Mouse (Mus musculus) skeletal muscle tissue, adult 2 months (tissue): ENCODE measurements around the gene Car10.
"Not testable (repeated sequence)": the region's sequence is repeated elsewhere in the genome, so short reads cannot be mapped to it uniquely, and the experiment has no call there.

ENCODE experiments used
- DNase-seq: peaks from one replicate; pipeline ENCODE4 v3.0.0-alpha.2; 2012; ENCODE audit warnings: low read depth, low spot score

The Car10 gene

DNA sequence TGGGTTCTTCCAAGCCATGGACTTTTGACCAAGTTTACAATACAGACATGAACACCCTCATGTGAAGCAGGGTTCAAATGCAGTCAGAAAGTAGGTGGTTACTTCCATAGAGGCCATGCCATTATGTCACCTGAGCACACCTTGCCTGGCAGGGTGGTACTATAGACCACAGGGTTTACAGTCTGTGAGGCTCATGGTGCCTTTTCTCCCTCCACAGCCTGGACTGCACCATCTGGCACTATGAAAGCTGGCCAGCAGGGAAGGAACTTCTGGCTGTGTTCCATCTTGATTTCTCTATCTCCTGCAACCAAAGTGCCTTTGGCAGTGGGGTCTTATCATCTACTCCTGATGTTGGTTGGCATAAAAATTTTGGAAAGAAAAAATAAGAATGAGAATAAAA lies 295.5 kb downstream of the Car10 start:
- not testable (repeated sequence) for DNase-seq

GRCm38 (mm10) chr11:93396356-93396755 lies 298.5 kb downstream of the Car10 start:
- DNase-seq, result no peak

- DNase-seq, result not testable (repeated sequence)
Observed at GRCm38 (mm10) chr11:93401167-93401566, 303.3 kb downstream of the Car10 start.

DNA sequence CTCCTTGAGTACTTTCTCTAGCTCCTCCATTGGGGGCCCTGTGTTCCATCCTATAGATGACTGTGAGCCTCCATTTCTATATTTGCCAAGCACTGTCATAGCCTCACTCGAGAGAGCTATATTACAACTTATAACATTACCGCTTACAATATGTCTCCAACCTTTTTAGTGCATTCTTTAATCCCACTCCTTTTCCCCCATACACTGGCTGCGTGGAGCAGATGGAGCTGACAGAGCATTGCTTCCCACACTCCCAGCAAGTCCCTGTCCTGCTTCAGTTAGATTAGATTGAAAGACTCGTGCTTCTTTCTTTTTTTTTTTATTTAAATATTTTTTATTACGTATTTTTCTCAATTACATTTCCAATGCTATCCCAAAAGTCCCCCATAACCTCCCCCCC lies 310.2 kb downstream of the Car10 start:
- no peak for DNase-seq

DNA sequence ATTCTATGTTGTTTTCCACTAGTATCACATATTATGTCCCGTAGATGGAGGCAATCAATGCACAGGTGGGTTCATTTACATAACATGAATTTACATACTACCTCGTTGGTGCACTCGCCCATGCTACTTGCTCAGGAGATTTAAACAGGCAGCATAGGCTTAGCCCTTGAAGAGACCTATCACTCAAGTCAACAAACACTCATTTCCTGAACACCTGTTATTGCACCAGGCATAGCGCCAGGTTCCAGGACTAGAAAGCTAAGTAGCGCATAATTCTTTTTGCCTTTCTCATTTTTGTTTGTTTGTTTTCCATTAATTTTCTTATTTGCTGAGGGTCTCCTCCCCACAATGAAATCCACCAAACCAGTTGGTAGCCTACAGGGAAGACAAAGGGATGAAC lies 333.7 kb downstream of the Car10 start:
- no peak for DNase-seq

DNA sequence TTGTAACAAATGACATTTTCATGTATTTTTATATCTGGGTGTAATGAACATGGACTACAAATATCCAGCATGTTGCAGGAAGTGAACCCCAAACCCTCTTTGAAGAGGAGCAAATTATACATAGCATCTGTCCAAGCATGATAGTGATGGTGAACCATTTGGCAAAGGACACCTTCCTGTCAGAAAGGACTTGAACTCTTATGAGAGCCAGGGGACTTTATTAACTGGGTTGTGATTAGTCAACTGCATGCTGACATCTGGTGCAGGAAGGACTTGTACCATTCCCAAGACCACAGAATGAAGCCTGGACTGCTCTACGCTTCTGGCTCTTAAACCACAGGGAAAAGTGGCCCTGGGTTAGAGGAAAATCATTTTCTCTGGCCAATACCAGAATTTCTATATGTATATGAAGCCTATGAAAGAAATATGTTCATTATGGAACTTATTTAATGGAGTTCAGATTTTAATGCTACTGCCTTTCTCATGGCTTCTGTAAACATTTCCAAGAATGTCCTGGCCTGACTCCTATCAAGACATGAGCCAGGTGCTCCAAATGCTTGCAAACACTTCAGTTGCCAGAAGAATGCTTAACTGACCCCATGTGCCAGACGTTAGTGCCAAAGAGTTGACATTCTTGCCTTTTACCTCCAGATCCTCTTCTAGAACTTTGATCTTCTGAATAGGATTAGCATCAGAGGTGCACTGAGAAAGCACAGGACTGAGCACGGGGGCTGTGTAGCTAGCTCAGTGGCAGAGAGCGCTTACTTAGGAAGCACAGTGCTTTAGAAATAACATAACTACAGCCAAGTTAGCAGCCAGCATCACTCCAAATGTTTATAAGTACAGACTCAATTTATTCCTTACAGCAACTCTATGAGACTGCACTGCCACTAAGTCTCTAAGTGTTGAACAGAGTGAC lies 337.4 kb downstream of the Car10 start:
- no peak for DNase-seq

GRCm38 (mm10) chr11:93436892-93437291 lies 339.1 kb downstream of the Car10 start:
- no peak for DNase-seq

DNA sequence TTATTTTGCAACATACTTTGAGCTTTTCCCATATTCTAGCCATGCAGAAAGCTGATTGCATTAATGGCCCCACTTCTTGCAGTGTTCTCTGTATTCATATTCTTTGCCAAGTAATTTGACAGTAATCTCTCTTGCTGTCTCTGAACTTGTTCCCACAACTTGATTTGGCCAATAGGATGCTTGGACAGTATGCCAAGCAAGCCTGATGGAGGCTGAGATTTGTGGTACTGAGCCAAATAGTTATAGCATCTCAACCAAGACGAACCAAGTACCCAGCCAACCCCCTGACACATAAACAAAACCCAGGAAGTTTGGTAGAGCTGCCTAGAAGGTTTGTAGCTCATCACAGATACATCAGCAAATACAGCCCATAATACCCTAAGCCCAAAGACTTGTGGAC lies 342.6 kb downstream of the Car10 start:
- DNase-seq, result no peak

- no peak for DNase-seq
Observed at GRCm38 (mm10) chr11:93443777-93444176, 345.9 kb downstream of the Car10 start.

DNA sequence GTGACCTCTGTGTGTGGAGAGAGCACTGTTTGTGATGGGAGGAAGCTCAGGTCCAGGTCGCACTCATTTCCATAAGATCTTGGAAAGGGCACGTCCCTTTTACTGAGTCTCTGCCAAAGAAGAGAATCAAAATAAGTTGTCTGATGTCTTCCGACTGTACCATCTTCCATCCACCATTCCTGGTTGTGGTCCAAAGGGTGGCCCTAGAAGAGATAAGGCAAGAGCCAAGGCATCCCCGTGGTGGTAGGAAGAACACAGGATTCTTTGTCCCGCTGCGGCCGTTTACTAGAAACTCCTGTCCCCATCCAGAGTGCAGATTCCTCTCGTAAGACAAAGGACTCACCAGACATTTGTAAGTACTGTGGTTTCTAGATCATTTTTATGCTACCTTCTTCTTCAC lies 346.9 kb downstream of the Car10 start:
- no peak for DNase-seq

GRCm38 (mm10) chr11:93447566-93447965 lies 349.7 kb downstream of the Car10 start:
- no peak for DNase-seq

- DNase-seq, result no peak
Observed at GRCm38 (mm10) chr11:93448290-93449256, 350.7 kb downstream of the Car10 start.

- DNase-seq, result no peak
Observed at GRCm38 (mm10) chr11:93450535-93450934, 352.7 kb downstream of the Car10 start.

GRCm38 (mm10) chr11:93466221-93466620 lies 368.4 kb downstream of the Car10 start:
- DNase-seq, result no peak

- DNase-seq, result no peak
Observed at GRCm38 (mm10) chr11:93467711-93468110, 369.9 kb downstream of the Car10 start.

DNA sequence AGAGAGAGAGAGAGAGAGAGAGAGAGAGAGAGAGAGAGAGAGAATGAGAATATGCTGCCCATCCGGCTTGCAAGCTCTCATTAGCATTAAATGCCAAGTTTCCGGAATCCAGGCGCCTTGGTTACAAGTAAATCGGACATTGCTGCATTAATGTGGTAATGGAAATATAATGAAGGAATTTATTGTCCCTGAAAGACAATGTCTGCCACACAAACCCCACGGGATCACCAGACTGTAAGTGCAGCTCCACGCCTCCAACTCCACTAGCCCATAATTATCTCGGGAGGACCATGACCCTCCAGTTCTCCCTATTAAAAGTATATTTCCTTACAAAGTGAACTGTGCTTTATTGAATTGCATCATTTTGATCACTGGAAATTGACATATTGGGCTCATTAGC lies 372.9 kb downstream of the Car10 start:
- no peak for DNase-seq

GRCm38 (mm10) chr11:93471573-93472179 lies 373.8 kb downstream of the Car10 start:
- peak; percentile 25 for DNase-seq

DNA sequence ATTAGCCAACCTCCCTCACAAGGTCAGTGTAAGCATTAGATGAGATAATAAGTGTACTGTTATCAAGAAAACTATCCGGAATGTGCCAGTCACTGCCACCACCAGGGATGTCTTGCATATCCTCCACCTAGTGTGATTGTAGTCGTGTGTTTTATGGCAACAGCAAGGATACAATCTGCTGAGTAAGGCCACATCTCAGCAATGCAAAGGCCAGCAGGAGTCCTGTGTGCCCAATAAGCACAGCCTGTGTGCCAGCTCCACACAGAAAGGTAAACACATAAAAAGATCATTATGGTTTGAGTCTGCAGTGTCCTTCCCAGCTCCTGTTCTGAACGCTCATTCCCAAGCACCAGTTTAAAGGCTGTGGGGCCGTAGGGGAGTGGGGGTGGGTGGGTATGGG lies 386.8 kb downstream of the Car10 start:
- no peak for DNase-seq

DNA sequence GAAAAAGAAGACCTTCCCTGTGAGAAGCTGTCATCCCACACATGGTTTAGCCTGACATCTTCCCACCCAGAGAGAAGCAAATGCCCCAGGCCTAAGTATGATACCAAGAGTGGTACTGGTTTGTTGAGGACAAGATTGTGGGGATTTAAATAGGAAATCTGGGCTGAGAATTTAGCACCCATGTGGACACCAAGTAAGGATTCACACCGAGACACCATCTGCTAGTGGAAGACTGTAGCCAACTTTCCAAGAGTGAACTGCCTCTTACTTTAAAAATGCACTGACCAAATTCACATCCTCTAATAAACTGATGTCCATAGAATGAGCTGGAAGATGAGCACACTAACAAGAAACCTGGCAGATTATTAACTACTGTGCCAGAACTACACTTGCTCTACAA lies 389.2 kb downstream of the Car10 start:
- DNase-seq, result no peak

DNA sequence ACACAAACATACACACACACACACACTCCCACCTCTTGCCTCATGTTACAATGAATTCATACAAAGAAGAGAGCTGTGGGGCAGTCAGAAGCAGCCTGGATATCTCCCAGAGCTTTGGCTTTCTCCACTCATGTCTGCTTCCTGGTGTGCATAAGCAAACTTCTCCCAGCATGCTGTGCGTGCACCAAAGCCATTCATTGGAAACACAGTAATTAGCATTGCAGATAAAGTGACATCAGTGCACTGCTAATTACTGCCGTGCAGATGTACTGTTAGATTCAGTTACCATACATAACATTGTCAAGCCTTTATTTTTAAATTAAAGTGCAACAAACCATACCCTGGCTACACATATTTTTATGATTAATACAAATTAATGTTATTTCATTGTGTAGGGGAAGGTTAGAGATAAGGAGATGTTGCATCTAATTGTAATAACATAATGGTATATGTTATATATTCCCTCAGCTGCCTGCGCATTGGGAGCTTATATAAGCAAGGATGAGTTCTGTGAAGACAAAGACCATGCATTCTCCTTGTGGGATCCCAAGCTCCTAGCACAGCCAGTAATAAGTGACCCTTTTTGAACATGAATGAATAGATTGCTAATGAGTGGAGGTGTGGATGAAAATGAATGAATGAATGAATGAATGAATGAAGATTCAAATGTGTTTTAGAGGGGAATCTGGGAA lies 390.2 kb downstream of the Car10 start:
- DNase-seq, result no peak

DNA sequence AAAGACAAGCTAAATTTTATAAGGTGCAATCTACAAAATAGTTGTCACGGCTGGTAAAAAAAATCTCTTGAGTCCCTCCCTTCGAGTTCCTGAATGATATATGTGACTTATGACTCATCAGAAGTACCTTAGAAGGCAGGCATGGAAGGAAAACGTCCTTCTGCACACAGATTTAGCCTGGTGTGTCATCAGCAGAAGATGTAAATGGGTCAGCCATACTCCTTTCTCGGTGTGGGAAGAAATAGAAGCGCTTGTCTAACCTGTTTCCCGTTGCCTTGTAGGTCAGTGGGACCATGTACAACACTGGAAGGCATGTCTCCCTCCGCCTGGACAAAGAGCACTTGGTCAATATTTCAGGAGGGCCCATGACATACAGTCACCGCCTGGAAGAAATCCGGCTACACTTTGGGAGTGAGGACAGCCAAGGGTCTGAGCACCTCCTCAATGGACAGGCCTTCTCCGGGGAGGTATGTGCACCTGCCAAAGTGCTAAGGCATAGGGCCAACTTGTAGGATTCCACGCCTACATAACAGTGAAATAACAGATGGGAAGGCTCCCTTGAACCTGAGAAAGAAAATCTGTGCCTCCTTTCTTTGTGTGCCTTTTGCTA lies 392.5 kb downstream of the Car10 start:
- no peak for DNase-seq
